Mouse (Mus musculus) left cerebral cortex, adult 2 months (tissue): Measurements from ENCODE around the gene Krtdap. TPM values are rescaled to one million over a fixed set of nuclear protein-coding genes. Genes with fewer than 3 reads are reported as not detected.
"Not testable (repeated sequence)": the region's sequence is repeated elsewhere in the genome, so short reads cannot be mapped to it uniquely, and the experiment has no call there.

Experiments used
- DNase-seq, 2 experiments: peaks; one replicate each; pipeline ENCODE4 v3.0.0; 2021 to 2022; ENCODE audit warnings: low spot score in 2 of 2, mixed read lengths in 1 of 2; ENCODE audit errors: extremely low spot score in 1 of 2
- H3K27ac ChIP-seq: fragments of 200-600 bp; 2 replicates; pipeline ENCODE4 v1.8.1; 2022
- H3K4me3 ChIP-seq: fragments of 200-600 bp; 2 replicates; pipeline ENCODE4 v1.8.1; 2022
- CTCF ChIP-seq: fragments of 200-600 bp; IDR thresholded peaks from 2 replicates; pipeline ENCODE4 v1.8.1; 2022; ENCODE audit warnings: antibody characterized with exemption, mild to moderate bottlenecking, moderate library complexity
- intact Hi-C: fragments of 180-260 bp; cut with DNase I; formaldehyde crosslinking; loops from one replicate; pipeline ENCODE4 v1.15.1; 2025
- long read RNA-seq, 2 experiments: library from polyadenylated mRNA; stranded (forward); transcript quantifications; one replicate each; pipeline ENCODE4 v2.0.0; 2021; ENCODE audit warnings: borderline mapping rate in 2 of 2
- total RNA-seq, 2 experiments: library from RNA; stranded (reverse); gene quantifications; 2 replicates each; pipeline ENCODE4 v1.2.3; 2021

Gene Krtdap
- total RNA-seq: not detected
- long read RNA-seq, experiment 1: 0 reads
- long read RNA-seq, experiment 2: 0 reads

DNA sequence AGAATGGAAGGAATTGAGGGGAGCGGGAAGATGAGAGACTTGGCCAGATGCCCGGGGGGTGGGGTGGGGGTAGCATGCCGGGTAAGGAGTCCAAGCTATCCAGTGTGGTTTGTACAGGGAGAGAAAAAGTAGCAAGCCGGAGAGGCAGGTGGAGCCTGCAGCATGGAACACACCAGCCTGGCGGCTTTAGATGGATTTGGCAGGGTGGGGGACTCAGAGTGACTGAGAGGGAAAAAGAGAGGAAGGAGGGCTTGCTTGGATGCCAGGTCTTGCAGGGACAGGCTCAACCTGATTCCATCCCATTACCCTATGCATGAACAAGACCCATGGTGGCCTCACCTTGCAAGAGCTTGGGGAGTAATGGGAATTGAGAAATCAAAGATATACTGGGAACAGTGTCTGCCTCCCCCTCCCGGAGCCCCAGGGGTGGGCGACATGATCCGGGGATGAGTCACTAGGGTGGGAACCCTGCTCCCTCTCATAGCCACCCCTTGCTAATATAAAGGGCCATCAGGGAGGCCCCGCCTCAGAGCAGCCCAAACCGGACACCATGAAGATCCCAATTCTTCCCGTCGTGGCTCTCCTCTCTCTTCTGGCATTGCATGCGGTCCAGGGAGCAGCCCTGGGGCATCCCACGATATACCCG, at the start of gene Krtdap:
Krtdap (plus strand) TSS at position 520 of the 646 bp plus-strand sequence.
- no peak for TF ChIP-seq CTCF
- no peak within 1 kb of the TSS for H3K27ac ChIP-seq
- DNase-seq: no peak
- H3K4me3 ChIP-seq: no peak within 1 kb of the TSS
- intact Hi-C loops: no loop called here

DNA sequence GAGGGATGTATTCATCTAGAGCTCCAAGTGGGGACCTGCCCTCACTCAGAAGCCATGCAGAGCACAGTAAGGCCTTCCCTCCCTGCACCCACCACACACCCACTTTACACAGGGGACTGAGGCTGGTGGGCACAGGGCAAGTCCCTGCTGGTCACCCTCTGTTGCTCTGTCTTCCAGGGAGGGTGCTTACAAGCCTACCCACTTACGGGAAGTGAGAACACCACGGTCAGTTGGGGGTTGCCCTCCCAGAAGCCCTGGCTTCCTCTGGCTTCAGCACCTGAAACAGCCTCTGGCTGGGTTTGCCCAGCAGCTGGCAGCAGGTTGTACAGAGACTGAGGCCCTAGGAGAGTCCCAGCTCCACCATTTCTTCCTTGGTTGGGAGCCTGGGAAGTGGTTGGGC, 45.1 kb upstream of the Krtdap start:
- intact Hi-C loops, DNase-seq, H3K4me3 ChIP-seq, H3K27ac ChIP-seq: not testable (repeated sequence)

DNA sequence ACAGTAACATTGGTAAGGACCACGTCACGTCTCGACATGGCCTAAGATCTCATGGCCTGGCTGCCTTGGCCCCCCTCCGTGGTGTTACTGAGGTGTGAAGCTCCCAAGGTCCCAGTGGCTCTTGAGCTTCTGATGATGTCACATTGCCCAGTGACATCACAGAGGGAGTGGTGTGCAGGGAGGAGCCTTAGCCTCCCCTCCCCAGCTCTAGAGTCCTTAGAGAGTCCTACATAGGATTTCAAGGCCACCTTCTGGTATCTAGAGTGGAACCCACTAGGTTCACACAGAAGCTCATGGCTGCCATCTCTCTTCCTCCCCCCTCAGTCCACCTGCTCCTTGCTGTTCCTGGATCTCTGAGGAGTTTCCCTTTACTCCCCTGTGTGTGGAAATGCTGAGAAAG, 44.1 kb upstream of the Krtdap start, which contains the start of gene Gapdhs:
Gapdhs (minus strand) TSS at position 65 of the 400 bp plus-strand sequence.
- H3K27ac ChIP-seq, intact Hi-C loops, DNase-seq, H3K4me3 ChIP-seq: not testable (repeated sequence)

DNA sequence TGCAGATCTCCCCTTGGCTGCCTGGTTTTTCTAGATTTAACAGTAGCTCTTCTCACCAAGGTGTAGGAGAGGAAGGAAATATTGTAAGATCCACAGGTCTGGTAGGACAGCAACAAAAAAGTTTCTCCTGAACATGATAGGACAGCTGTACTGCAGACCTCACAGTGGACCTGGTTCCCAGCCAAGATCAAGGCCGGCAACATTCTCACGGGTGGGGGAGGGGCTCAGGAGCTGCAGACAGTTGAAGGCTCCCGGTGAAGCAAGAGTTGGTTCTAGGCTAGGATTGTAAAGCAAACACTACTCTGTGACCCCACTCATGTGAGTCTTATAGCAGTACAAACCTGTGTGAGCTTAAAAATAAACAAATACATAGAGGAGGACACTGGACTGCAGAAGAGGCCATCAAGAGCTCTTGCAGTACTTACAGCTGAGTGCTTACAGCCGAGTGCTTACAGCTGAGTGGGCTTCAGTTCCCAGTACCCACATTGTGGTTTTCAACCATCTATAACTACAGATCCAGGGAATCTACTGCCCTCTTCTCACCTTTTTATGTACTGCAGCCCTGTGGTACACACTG, 43.6 kb upstream of the Krtdap start:
- Histone ChIP-seq H3K4me3 (no peak overlapping the region), H3K27ac (no peak overlapping the region)
- DNase-seq: no peak
- intact Hi-C loops: no loop called here
- no peak; the same call in 1 of the 2 replicates for TF ChIP-seq CTCF

DNA sequence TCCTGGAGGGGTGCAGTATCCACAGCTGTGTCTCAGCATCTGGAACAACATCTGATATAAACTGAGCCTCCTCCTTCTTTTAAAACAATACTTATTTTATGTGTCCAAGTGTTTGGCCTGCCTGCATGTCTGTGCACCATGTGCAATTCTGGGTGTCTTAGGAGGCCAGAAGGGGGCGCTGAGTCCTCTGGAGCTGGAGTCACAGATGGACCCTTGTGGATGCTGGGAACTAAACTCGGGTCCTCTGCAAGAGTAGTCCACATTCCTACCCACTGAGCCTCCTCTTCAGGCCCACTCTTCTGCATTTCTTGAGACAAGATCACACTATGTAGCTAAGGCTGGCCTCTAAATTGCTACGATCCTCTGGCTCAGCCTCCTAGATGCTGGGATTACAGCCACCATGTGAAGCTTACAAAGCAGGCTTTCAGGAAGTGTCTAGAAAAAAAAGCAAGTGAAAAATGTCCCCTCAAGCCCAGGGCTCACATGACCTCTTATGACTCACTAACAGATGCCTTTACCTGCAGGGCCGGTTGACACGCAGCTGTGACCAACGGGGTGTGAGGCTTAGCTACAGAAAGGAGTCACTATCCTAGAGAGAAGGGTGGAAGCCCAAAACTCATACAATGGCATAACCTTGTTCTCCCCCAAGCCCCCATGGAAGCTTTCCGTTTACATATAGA, 40.0 kb upstream of the Krtdap start:
- intact Hi-C loops: no loop called here
- no peak for DNase-seq
- no peak overlapping the region for H3K27ac ChIP-seq
- H3K4me3 ChIP-seq: no peak overlapping the region
- TF ChIP-seq CTCF: no peak; the same call in 1 of the 2 replicates

DNA sequence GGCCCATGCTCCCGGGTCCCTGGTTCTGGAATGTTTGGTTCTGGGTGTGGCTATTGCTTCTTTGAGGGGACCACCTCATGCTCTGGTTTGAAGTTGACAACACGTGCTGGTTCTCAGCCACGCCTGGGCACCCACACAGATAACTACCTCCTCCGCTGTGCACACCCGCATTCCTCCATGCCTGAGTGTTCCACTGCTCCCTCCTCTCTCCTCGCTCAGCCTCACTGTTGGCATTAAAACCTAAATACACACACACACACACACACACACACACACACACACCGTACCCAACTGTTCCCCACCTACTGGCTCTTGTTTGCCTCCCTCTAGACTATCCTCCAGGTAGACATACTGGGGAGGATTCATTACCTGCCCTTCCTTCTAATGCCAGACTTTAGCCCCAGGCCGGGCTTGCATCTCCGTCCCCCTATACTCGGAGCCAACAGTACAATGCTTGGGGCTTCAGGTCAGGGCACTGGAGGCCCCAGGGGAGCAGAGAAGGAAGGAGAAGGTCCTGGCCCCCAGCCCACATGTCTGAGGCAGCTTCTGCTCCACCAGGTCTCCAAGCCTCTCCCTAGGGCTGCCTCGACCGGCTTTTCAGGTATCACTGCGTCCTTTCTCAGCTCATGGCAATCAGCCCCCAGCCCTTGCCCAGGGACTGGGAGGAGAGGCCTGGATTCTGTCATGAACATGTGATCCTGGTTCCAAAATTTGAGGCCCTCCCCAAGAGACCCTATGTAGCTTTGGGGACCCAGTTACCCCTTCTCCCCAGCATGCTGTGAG, 37.7 kb upstream of the Krtdap start:
- no peak overlapping the region for H3K27ac ChIP-seq
- DNase-seq: no peak
- intact Hi-C loops: no loop called here
- no peak for TF ChIP-seq CTCF
- no peak overlapping the region for H3K4me3 ChIP-seq

DNA sequence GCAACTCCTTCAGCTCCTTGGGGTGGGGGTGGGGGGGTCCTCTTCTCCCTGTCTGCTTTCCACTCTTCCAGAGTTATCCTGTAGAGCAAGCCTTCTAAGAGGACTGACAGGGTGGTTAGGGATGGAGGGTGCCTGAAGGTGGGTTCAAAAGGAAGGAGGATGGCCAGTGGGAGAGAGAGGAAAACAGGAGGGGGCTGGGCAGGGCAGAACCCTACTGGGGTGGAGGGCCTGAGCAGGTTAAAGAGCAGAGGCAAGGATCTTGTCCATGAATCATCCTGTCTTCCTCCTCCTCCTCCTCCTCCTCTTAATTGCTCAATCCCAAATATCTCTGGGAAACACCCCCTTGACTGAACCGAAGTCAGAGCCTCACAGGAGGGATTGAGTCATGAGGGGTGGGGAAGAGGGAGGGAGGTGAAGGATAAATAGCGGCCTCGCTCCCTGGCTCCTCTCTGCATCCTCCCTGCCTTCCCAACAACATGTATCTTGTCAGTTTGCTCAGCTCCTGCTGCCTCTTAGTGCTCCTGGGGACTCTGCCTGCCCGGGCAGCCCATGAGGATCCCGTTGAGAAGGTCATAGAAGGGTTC, 36.5 kb upstream of the Krtdap start, which contains the start of gene Sbsn:
Sbsn (plus strand) TSS at position 386 of the 584 bp plus-strand sequence.
- intact Hi-C loops: no loop called here
- TF ChIP-seq CTCF: no peak
- H3K4me3 ChIP-seq: no peak within 1 kb of the TSS
- H3K27ac ChIP-seq: no peak within 1 kb of the TSS
- DNase-seq: no peak

DNA sequence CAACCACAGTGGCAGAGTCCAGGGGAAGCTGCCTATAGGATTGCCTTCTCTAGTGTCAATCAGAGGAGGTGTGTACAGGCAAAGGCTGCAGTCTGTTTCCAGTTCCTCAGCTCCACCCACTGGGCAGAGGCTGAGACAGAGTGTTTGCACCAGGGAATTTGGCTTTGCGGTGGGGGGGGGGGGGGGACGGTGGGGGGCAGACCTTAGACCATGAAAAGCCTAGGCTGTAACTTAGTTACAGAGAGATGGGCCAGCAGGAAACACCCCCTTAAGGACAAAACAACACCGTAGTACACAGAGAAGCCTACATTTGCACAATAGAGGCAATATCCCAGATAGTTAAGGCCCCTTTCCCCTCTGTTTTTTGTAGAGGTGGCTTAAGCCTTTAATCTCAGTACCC, 30.7 kb upstream of the Krtdap start:
- no peak overlapping the region for H3K27ac ChIP-seq
- no peak for DNase-seq
- intact Hi-C loops: loop anchor here (5.0 kb wide), 1 partner anchor 40 kb away; no protein-coding TSS in a partner anchor
- no peak overlapping the region for H3K4me3 ChIP-seq
- TF ChIP-seq CTCF: no peak

DNA sequence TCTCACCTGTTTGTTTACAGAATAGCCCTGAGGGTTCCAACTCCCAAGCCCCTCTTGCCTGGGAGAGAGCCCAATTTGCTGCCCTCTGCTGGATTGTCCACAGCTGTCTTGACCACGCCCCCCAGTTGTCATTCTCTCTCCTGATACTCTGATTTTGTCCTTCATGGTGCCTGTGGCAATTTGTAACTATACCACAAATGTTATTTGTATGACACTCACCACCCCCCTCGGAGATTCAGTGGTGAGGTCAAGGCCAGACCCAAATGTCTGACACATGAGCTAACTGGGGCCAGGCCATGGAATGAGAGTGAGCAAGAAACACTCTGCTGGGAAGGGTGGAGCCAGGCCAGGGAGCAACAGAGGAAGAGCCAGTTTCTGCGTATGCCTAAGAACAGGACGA, 28.8 kb upstream of the Krtdap start:
- intact Hi-C loops: loop anchor here (5.0 kb wide), 1 partner anchor 42 kb away; no protein-coding TSS in a partner anchor
- TF ChIP-seq CTCF: peak; percentile 39
- DNase-seq: no peak
- no peak overlapping the region for H3K27ac ChIP-seq
- no peak overlapping the region for H3K4me3 ChIP-seq

DNA sequence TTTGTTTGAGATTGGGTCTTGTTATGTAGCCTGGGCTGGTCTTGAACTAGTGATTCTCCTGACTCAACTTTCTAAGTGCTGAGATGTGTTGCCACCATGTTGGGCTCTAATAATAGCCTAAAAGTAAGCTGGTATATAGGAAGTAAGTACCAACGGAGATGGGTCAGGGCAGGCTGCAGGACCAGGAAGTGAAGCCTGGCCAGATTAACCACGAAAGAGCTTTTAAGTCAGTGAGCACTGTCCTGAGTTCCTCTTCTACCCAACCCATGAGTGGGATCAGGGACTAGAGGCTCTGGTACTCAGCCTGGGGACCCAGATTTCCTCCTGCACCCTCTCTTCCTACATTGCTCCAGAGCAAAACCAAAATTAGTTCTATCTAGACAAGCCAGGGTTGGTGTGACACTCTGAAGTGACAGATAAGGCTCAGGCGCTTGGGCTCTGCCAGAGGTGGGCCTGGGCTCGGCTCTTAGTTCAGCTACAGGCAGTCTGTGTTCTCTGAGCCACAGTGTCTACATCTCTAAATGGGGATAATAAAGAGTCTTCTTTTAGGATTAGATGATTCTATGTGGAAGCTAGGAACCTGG, 25.8 kb upstream of the Krtdap start:
- no peak for TF ChIP-seq CTCF
- Histone ChIP-seq H3K4me3 (no peak overlapping the region), H3K27ac (no peak overlapping the region)
- DNase-seq: no peak
- intact Hi-C loops: no loop called here

DNA sequence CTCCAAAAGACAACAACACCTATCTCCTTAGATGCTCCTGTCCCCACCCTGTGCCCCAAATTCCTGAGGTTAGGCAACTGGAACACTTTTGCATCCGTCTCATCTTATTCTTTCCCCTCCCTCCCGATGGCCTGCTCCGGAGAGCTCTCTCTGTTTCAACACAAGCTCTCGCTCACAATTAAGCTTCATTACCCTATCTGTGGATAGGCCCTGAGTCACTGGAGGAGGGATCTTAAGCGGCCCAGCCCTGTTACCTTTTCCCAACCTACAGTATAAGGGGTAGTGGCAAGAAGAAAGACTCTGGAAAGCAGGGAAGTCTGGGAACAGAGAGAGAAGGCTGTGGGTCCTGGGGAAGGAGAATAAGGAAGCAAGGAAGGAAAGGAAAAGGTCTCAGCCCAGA, 24.2 kb upstream of the Krtdap start, which contains the start of gene Dmkn:
Dmkn (plus strand) TSS at position 301 of the 400 bp plus-strand sequence.
- TF ChIP-seq CTCF: no peak
- no peak for DNase-seq
- no peak within 1 kb of the TSS for H3K27ac ChIP-seq
- intact Hi-C loops: no loop called here
- no peak within 1 kb of the TSS for H3K4me3 ChIP-seq
